Mouse (Mus musculus): ENCODE measurements around the gene Kif1c.

Kif1c gene

DNA sequence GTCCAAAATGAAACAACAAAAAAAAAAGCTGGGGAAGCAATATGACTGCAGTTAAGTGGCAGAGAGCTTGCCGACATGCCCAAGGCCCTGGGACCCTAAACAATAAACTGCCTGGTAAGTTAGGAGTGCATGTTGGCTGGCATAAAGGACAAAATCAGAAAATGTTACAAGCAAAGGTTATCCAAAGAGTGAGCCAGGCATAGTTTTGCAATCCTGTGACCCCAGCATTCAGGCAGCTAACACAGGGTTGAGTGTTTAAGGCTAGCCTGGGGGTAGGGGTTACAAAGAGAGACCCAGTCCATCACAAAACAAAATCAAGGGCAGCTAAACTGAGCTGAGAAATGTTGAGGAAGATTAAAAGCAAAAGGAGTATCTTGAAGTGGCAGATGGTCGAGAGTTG lies 1.3 kb upstream of the Kif1c start:
- no peak for DNase-seq

DNA sequence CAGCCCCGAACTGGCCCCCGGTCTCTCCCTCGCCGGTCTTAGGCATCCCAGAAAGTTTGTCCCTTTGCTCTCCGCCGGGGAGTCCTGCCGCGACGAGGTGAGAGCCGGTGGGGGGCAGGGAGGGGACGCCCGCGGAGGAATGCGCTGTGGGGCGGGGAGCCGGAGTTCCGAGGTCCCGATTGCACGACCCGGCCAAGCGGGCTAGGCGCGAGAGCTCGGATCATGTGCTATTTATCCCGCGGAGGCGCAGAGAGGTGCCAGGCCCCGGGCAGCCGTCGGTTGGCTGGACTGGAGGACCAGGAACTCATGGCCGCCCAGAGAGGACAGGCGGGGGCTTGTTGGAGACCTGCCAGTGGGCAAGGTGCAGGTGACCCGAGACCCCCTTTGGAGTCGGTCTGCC lies 265 bp downstream of the Kif1c start:
- DNase-seq: peak; percentile 52

DNA sequence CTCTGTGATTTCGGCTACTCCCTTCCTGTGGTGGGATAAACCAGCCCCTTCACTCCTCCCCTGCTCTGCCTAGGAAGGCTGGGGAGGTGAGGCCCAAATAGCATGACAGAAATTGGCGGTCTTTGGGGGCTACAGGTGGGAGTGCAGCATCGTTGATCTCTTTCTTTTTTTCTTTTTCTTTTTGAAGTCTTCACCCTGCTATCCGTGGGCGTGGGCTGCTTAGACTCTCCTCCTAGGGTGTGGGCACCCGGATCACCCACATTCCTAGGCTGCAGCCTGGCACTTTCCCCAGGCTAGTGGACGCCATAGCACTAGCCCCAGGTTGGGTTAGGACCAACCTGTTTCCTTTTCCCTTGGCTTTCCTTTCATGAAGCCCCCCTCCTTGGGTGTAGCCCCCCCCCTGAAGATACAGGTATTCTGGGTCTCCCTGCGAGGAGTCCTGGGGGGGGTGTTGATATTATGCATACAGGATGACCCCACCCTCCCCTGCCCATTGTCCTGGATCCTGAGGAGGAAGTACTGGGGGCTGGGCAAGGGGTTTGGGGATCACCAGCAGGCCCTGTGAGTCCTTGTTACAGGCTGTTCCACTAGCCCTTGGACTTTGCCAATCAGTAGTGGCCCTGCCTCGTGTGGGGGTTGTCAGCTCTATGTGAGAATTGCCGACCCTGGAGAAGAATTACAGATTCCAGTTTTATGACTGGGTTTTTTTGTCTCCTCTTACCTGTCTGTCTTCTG lies 1.0 kb downstream of the Kif1c start:
- no peak for DNase-seq

DNA sequence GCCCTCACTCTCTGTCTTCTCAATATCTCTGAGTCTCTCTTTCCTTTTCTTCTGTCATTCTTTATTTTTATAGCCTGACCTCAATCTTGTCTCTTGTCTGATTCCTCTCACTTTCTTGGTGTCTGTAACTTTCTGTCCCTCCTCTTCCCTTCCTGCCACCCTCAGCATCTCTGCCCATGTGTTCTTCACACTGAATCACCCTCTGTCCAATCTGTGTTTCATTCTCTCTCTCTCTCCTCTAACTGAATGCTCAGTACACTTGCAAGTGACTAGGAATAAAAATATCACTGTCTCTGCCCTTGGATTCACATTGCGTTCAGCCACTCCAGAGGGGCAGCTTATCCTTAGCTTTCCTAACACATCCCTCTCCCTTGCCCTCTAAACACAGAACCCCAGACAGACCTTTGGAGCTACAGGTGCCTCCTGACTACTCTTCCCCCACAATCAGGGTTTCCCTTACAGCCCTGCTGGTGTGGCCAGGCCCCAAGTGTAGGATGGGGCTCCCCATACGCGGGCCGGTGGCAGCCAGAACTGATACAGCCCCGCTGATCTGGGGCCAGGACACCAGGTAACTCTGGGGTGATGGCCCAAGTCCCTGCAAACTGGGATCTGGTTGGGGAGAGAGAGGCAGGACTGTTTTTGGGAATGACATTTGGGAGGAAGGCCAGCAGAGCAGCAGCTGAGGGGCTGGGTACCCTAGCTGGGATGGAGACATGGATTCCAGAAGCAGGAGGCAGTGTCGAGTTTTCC lies 1.8 kb downstream of the Kif1c start:
- no peak for DNase-seq

DNA sequence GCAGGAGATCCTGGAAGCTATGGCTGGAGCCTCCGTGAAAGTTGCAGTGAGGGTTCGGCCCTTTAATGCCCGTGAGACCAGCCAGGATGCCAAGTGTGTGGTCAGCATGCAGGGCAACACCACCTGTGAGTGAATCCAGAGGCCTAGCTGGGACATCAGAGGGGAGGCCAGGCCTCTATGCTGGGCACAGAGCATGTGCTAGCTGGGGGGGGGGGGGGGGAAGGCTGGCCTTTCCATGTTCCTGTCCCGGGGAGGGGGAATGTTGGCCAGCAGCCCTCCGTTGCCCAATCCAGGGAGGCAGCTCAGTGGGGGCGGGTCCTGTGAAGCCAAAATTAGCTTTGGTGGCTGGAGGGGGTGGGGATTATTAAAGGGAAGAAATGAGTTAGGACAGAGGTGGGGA lies 2.4 kb downstream of the Kif1c start:
- DNase-seq: no peak

DNA sequence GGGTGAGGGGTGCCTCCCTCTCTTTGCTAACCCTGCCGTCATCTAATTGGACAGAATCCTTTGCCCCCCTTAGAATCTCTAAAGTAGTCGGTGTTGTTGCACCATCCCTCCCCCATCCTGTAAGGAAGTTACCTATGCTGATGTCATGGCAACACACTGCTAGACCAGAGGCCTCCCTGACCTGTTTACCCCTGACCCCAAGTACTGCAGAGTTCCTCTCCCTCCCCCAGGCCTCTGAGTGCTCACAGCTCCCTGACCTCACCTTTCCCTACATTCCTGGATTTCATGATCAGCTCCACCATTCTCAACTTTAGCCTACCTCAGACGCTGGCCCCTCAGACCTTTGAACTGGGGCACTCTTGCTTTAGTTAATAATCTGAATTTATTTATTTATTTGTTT lies 5.8 kb downstream of the Kif1c start:
- no peak for DNase-seq

DNA sequence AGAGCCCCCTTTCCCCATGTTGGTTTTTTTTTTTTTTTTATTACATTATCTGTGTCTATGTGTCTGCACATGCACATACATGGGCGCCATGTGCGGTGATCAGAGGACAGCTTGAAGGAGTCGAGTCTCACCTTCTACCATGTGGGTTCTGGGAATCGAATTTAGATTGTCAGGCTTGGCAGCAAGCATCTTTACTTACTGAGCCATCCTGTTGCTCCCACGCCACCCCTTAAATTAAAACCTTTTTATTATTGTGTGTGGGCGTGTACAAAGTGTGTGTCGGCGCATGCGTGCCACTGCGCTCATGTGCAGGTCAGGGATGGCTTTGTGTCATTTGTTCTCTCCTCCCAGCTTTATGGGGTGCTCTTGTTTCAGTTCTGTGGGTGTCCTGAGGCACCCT lies 10.7 kb downstream of the Kif1c start:
- DNase-seq: peak; percentile 48

DNA sequence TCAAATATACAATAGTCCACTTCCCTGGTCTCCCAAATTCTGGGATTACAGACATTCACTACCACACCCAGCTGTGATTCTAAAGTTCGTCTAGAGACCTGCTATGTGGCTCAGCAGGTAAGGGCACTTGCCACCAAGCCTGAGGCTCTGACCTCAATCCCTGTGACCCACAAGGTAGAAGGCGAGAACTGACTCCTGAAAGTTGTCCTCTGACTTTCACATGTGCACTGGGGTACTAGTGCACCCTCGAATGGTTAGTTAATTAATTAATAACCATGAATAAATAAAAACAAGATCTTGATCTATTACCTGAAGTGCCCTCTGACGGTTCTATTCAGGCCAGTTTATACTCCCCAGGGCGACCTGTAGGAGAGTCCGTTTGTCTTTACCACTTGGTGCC lies 12.9 kb downstream of the Kif1c start:
- no peak for DNase-seq

DNA sequence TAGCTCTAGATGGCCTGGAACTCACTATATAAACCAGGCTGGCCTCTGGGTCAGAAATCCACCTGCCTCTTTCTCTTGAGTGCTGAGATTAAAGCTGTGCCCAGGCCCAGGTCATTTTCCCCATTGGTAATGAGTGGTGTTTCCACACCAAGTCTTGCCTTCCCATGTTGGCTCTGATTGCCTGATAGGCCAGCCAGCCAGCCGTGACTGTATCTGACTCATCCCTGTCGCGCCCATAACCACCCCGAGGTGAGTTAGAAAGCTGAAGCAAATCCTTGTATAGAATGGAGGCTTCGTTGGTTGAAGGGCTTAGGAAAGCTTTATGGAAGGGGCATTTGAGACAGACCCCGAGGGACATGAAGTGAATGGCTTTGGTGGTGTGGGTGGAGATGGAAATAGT lies 15.5 kb downstream of the Kif1c start:
- no peak for DNase-seq

DNA sequence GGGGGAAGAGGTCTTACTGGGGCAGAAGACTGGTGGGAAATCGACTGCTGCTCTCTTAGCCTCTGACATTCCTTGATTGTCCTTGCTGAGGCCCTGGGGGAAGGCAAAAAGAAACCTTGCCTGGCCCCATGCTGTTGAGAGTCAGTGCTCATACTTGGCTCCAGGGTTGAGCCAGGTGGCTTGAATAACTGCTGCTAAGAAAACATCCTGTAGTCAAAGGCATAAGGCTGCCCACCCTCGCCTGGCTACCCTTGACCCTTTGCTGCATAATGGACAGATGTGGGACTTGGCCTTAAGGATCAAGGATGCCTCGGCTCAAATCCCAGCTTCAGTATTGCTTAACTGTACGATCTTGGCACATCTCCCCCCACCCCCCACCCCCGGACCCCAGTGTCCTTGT lies 18.1 kb downstream of the Kif1c start:
- no peak for DNase-seq

DNA sequence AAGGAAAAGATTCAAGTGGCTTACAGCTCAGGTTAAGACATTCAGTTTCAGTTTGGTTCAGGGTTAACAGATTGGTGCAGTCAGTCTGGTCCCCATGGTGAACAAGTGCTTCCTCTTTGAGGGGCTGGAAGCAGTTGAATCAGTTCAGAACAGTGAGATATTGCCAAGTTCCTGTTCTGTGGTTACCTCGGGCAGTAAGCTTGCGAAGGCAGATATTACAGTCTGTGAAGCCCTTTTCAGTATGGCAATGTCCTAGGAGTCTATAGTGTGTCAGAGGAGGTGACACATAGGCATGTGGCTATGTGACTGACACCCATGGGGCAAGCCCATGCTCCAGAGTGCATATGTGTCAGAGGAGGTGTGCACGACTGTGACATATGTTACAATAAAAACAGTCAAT lies 20.2 kb downstream of the Kif1c start:
- DNase-seq: no peak

DNA sequence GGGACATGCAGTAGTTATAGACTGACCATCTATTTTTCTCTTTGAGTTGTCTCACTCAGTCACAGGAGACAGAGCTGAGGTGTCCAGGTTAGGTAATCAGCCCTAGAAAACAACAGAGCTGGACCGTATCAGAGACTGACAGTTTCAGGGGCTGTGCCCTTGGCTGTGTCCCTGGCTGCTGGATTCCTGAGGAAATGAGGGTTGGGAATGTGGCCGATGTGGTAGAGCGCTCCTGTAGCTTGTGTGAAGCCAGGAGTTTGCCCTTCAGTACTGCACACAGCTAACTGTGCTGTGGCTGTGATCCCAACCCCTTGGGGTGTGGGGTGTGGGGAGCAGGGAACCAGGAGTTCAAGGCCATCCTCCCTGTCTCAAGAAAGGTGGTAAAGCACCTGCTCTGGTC lies 20.7 kb downstream of the Kif1c start:
- DNase-seq: no peak

DNA sequence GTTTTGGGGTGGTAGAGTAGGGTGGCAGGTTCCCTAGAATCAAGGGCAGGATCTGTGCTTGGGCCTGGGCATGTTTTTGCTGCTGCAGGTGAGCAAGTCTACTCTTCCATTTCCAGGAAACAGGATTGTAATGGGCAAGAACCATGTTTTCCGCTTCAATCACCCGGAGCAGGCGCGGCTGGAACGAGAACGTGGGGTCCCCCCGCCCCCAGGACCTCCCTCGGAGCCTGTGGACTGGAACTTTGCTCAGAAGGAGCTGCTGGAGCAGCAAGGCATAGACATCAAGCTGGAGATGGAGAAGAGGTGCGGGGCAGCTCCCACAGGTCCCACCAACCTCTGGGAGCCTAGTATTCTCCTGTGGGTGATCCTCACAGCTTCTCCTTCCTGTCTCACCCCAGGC lies 24.4 kb downstream of the Kif1c start:
- DNase-seq: no peak

DNA sequence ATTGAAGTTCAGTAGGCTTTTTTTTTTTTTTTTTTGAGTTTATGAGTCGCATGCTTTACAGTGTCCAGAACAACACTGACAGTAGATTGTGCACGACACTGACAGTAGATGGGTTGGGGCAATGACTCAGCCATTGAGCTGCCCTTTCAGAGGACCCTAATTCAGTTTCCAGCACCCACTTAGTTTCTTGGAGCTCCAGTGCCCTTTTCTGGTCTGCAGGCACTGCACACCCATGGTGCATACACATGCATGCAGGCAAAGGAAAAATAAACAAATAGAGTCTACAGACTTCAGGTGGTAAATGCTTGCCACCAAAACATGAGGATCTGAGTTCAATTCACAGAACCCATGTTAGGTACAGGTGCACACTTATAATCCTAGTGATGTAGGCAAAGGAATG lies 26.2 kb downstream of the Kif1c start:
- DNase-seq: no peak

DNA sequence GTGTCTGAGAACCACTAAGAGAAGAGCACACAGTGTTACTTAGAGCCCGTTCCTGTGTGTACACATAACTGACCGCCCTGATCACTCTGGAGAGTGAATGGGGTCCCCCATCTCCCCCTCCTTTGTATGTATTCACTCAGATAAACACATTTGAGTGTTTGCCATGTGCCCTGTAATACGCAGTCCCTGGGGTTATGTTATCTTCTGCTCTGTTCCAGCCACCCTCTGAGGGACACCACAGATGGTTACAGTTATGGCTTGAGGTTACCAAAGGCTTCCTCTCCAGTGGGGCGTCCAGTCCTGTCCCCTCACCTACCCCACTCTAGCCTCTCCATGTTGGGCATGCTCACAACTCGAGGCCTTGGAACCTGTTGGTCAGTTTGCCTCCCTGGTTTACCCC lies 27.0 kb downstream of the Kif1c start:
- DNase-seq: no peak

DNA sequence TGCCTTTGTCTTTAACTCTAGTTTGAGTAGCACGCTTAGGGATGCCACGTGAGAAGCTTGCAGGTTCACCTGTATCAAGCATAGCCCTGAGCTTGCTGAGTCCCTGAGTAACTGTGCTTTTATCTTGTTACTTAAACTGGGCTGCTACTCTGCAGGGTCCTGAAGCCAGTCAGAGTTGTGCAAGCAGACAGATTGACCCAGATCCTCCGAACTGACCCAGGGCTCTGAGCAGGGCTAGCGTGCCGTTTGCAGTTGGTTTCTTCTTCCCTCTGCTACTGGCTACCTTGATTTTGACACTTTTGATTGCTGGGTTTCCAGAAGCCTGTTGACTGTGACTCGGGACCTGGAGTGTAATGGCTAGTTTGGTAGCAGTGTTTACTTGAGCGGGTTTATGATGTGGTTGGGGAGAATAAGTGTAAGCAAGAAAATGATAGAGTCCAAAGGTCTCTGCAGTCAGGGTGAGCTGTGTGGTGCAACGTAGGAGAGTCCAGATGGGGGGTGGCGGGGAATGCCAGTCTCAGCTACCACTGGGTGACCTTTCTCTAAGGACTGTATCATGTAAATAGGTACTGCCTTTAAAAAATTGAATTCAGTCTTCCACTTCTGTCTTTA lies 30.2 kb downstream of the Kif1c start:
- DNase-seq: no peak

DNA sequence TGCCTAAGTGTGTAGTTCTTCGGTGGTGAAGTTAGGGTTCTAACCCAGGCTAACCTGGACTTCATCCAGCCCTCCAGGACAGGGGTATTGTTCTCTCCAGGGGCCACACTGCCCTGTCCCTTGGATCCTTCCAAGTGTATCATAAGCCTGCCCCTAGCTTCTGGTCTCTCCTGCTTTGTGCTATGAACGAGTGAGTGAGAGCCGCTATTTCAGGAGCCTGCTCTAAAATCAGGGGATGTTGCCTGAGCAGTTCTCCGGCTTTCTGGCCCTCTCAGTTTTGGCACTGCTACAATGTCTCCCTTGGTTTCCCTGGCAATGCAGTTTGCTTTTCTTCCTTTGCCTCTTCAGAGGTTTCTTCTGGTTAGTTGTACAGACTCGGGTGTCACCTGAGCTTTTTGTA lies 30.8 kb downstream of the Kif1c start:
- peak; percentile 61 for DNase-seq

DNA sequence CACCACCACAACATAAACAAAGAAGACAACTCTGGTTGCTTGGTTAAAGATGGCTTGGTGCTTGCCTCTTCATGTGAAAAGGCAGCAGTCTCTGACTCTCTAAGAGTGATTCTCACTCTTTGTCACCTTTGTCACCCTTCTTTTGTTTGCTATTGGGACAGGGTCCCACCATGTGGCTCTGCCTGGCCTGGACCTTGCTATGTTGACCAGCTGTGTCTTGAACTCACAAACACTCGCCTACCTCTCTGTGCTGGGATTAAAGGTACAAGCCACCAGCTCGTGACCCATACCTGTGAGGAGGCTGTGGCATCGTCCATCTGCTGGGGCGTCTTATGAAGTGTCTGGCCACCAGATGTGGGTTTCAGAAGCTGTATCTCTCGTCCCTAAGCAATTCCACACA lies 32.9 kb downstream of the Kif1c start:
- DNase-seq: no peak

DNA sequence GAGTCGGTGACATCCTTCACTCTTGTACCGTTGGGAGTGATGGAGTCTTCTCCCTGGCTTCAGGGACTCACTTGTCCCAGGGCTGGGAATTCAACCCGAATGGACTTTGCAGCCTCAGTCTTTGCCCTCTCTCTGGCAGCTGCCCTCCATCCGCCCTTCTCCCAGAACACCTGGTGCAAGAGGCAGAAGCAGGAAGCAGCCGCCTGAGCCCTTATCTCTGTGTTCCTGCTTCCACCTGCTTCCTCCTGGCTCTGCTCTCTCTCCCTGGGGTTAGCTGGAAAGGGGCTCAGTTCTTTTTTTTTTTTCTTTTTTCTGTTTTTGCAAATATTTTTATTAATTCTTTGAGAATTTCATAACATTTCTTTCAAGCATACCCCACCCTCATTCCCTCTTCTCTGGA lies 37.4 kb downstream of the Kif1c start:
- no peak for DNase-seq

DNA sequence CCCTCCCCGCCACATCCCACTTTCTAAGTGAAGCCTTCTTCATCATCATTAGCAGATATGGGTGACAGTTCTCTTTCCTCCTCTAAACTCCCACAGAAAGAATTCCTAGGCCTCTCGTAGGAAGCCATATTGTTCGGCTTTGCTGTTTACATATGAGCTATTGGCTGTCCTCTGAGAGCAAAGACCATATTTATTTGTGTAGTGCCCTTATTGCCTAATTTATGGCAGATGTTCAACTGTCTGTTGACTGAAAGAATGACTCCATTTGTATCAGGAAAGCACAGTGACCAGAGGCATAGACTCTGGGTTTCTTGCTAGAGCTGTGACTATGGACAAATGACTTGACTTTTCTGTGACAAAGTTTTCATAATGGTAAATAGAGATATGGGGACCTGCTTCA lies 41.3 kb downstream of the Kif1c start:
- no peak for DNase-seq

DNA sequence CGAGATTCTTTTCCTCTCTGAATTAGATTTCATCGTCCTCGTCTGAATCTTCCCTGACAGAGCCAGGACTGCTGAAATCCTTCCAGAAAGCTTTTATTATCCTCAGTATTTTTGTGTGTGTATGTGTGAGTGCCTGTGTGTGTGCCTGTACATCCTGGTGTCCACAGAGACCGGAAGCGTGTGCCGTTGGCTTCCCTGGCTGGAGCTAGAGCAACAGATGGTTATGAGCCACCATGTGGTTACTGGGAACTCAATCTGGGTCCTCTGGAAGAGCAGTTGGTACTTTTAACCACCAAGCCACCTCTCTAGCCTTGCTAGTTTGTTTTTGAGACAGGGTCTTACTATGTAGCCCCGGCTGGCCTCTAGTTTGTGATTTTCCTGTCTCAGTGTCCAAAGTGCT lies 41.8 kb downstream of the Kif1c start:
- DNase-seq: no peak

DNA sequence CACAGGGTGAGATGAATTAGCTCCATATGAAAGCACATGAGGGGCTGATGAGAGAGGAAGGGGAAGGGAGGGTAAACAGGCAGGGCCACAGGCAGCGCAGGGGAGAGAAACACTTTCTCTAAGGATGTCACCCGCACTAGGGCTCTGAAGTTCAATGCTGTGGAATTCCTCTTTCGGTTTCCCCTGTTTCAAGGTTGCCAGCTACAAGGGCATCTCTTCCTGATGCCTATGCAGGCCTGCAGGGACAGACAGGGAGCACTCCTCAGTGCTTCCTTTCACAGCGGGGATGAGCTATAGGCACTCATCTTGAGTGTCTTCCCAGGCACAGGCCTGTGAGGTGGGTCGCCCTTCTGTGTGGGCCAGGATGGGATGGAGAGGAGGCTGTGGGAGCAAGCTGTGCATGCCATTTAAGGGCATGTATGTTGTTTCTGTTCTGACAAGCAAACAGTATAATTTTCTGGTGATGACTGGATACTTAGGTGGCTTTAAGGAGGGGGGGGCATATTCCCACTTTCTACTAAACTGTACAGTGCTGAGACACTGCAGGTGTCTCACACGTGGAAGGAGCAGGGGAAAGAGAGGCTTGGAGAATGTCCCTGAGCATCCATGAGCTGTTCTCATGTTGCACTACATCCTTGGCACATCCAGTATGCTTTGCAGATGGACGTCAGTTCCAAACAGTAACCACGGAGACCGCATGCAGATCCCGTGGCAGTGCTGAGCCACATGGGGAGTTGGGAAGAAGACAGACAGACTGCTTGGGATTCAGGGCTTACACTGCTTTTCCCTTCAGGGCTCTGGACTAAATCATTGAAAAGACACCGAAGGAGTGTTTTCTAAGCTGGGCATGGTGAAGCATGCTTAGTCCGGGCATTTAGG lies 42.5 kb downstream of the Kif1c start:
- DNase-seq: no peak

DNA sequence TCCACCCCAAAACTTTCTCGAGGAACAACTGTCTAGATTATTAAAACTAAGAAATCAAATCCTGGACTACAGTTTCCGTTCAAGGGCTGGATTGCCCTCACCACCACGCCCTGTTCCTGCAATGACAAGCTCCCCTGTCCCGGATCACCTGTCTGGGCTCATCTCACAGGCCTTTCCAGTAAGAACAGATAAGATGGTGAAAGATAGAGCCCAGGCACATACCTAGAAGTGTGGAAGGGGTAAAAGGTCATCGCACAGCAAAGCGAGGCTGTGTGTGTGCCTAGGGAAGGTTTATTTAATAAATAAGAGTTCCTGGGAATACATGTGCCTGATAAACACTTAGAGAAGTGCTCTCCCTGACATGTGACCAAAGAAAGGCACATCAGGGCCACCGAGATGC lies 45.3 kb downstream of the Kif1c start:
- no peak for DNase-seq
